Mouse (Mus musculus): ENCODE results near the gene Speer4b.
A peak's percentile ranks its signal among the peaks of the same experiment; 100 is the strongest.
"Not testable (repeated sequence)": the region's sequence is repeated elsewhere in the genome, so short reads cannot be mapped to it uniquely, and the experiment has no call there.

Gene Speer4b

GRCm38 (mm10) chr5:27501338-27501737 lies at the start of gene Speer4b:
Speer4b (minus strand) TSS chr5:27501438.
- DNase-seq (ENCODE audit: extremely low read depth, insufficient read length, low spot score), result not testable (repeated sequence)

- no peak for DNase-seq (ENCODE audit: extremely low read depth, insufficient read length, low spot score)
Measured at GRCm38 (mm10) chr5:27549291-27549690, 48.1 kb upstream of the Speer4b start.

- DNase-seq (ENCODE audit: extremely low read depth, insufficient read length, low spot score), result peak; percentile 14
Measured at GRCm38 (mm10) chr5:27544816-27545270, 43.6 kb upstream of the Speer4b start.

GRCm38 (mm10) chr5:27526906-27527305 lies 25.7 kb upstream of the Speer4b start:
- DNase-seq (ENCODE audit: extremely low read depth, insufficient read length, low spot score), result no peak

- DNase-seq (ENCODE audit: extremely low read depth, insufficient read length, low spot score), result no peak
Measured at GRCm38 (mm10) chr5:27518716-27519115, 17.5 kb upstream of the Speer4b start.

- no peak for DNase-seq (ENCODE audit: extremely low read depth, insufficient read length, low spot score)
Measured at GRCm38 (mm10) chr5:27490942-27491341, 10.3 kb downstream of the Speer4b start.

GRCm38 (mm10) chr5:27486138-27486537 lies 15.1 kb downstream of the Speer4b start:
- DNase-seq (ENCODE audit: extremely low read depth, insufficient read length, low spot score), result no peak

GRCm38 (mm10) chr5:27481706-27482105 lies 19.5 kb downstream of the Speer4b start:
- DNase-seq (ENCODE audit: extremely low read depth, insufficient read length, low spot score), result no peak

GRCm38 (mm10) chr5:27474964-27475465 lies 26.2 kb downstream of the Speer4b start:
- DNase-seq (ENCODE audit: extremely low read depth, insufficient read length, low spot score), result no peak

- no peak for DNase-seq (ENCODE audit: extremely low read depth, insufficient read length, low spot score)
Measured at GRCm38 (mm10) chr5:27457686-27458085, 43.6 kb downstream of the Speer4b start.

- DNase-seq (ENCODE audit: extremely low read depth, insufficient read length, low spot score), result no peak
Measured at GRCm38 (mm10) chr5:27456981-27457380, 44.3 kb downstream of the Speer4b start.

GRCm38 (mm10) chr5:27454386-27454785 lies 46.9 kb downstream of the Speer4b start:
- DNase-seq (ENCODE audit: extremely low read depth, insufficient read length, low spot score), result no peak

- no peak for DNase-seq (ENCODE audit: extremely low read depth, insufficient read length, low spot score)
Measured at GRCm38 (mm10) chr5:27453201-27453845, 47.9 kb downstream of the Speer4b start.

Data from 3134 (cell line).